Mouse (Mus musculus): ENCODE data around the gene Grrp1. TPM values are rescaled to one million over a fixed set of nuclear protein-coding genes. Genes with fewer than 3 reads are reported as not detected.

Grrp1 gene
- total RNA-seq, 2 experiments from 2014 or later, result 3.0 to 3.6 TPM

DNA sequence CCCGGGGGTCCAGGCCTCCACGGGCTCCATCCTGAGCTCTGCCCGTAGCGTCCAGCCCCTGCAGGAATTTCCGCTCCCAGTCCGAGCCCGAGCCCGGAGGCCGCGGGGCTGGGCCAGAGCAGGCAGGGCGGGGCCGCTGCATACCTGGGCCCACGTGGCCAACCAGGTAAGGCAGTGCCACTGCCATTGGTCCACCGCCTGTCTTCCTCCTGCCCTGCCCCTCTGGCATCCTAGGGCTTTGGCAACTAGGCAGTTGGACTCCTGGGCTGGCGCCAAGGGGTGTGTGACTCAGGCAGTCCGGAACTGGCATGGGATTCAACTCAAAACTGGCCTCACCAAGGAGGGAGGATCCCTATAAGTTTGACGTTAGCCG, 15.6 kb downstream of the Grrp1 start, which contains the start of gene Cnksr1:
Cnksr1 (minus strand) TSS at position 121 of the 373 bp plus-strand sequence.
- intact Hi-C loops (cut with DNase I), result no loop called here
- TF ChIP-seq CTCF (IDR thresholded peaks at IDR 0.05), result no peak
- H3K27ac ChIP-seq, result no peak within 1 kb of the TSS
- DNase-seq (ENCODE audit: extremely low spot score in 1 of 2, low spot score in 2 of 2), result no peak
- H3K4me3 ChIP-seq, result peak within 1 kb of the TSS; percentile 9; the same call in 1 of the 2 replicates

- no peak for TF ChIP-seq CTCF (IDR thresholded peaks at IDR 0.05)
- H3K4me3 ChIP-seq, result peak overlapping the region; percentile 9; the same call in 1 of the 2 replicates
- intact Hi-C loops (cut with DNase I), result no loop called here
- no peak overlapping the region for H3K27ac ChIP-seq
- no peak for DNase-seq (ENCODE audit: extremely low spot score in 1 of 2, low spot score in 2 of 2)
Observed at GRCm38 (mm10) chr4:134237582-134238278, 16.2 kb downstream of the Grrp1 start.

GRCm38 (mm10) chr4:134234876-134235275, 19.0 kb downstream of the Grrp1 start:
- intact Hi-C loops (cut with DNase I), result no loop called here
- Histone ChIP-seq H3K4me3 (no peak overlapping the region), H3K27ac (no peak overlapping the region)
- no peak for DNase-seq (ENCODE audit: extremely low spot score in 1 of 2, low spot score in 2 of 2)
- no peak for TF ChIP-seq CTCF (IDR thresholded peaks at IDR 0.05)

DNA sequence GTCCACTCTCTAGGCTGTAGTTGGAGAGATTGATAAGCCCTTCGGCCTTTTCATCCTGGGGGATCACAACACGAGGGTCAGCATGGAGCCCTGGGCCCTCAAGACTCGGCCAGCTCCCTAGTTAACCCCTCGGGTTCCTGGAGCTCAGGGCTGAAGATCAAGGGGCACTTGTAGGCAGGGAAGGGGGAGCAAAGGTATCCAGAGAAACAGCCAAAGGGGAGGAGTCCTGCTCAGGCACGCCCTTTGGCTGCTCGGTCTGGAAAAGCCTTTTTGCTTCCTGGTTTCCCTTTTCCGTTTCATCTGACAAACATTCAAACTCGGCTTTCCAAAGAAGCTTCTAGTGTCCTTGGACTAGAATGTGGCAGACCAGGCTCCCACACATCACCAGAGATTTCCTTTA, 23.5 kb downstream of the Grrp1 start:
- Histone ChIP-seq H3K4me3 (no peak overlapping the region), H3K27ac (no peak overlapping the region)
- DNase-seq (ENCODE audit: extremely low spot score in 1 of 2, low spot score in 2 of 2), result no peak
- intact Hi-C loops (cut with DNase I), result no loop called here
- no peak for TF ChIP-seq CTCF (IDR thresholded peaks at IDR 0.05)

DNA sequence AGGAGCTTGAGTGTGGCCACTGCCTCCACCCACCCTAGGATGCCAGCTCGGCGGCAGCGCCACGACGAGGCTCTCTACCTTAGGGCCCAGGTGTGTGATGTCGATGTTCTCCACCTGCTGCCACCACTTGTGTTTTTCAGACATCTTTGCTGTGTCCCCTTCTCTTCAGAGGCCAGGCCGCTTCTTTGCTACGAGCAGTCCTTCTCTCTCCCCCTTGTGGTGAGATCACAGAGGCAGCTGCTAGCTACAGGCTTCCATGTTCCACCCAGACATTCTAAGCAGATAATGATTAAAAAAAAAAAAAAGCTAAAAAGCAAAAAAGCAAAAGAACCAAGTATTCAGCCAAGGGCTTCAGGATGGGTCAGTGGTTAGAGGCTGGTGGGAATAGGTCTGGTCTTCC, 26.7 kb downstream of the Grrp1 start, which contains the start of gene Catsper4:
Catsper4 (minus strand) TSS at position 190 of the 400 bp plus-strand sequence.
- DNase-seq (ENCODE audit: extremely low spot score in 1 of 2, low spot score in 2 of 2), result no peak

GRCm38 (mm10) chr4:134222793-134223600, 30.9 kb downstream of the Grrp1 start:
- no peak for DNase-seq (ENCODE audit: extremely low spot score in 1 of 2, low spot score in 2 of 2)
- intact Hi-C loops (cut with DNase I), result no loop called here
- Histone ChIP-seq H3K27ac (no peak overlapping the region), H3K4me3 (no peak overlapping the region)
- no peak for TF ChIP-seq CTCF (IDR thresholded peaks at IDR 0.05)

More for the DNA sequence above, 26.7 kb downstream of the Grrp1 start, which contains the start of gene Catsper4:
- Histone ChIP-seq H3K27ac (no peak within 1 kb of the TSS), H3K4me3 (no peak within 1 kb of the TSS)
- TF ChIP-seq CTCF (IDR thresholded peaks at IDR 0.05), result peak; percentile 36
- intact Hi-C loops (cut with DNase I), result no loop called here

DNA sequence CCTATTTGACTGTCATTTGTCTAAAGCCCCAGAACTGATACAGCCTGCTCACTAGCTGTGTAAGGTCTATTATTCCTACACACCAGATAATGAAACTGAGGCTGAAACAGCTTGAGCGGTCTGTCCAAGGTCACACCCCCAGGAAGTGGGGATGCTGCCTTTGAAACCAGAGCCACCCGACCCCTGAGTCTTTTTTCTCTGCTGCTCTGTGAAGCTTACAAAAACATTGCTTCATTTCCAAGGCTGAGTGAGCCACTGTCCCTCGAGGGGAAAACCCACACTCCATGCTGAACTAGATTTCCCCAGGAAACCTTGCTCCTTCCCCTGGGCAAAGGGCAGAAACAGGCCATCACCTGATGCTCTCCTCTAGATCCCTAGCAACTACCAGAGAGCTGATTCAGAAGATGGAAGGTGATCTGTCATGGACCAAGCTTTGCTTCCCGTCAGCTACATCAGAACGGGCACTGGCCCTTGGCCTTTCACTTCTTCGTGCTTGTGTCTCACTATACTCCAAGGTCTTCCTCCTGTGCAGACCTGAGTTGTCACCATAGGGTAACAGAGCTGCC, 47.3 kb downstream of the Grrp1 start:
- Histone ChIP-seq H3K27ac (no peak overlapping the region), H3K4me3 (no peak overlapping the region)
- DNase-seq (ENCODE audit: extremely low spot score in 1 of 2, low spot score in 2 of 2), result no peak
- no peak for TF ChIP-seq CTCF (IDR thresholded peaks at IDR 0.05)
- intact Hi-C loops (cut with DNase I), result no loop called here

- DNase-seq (ENCODE audit: extremely low spot score in 1 of 2, low spot score in 2 of 2), result no peak
- Histone ChIP-seq H3K27ac (no peak overlapping the region), H3K4me3 (no peak overlapping the region)
- intact Hi-C loops (cut with DNase I), result no loop called here
- no peak for TF ChIP-seq CTCF (IDR thresholded peaks at IDR 0.05)
Observed at GRCm38 (mm10) chr4:134203340-134203896, 50.5 kb downstream of the Grrp1 start.

- Histone ChIP-seq H3K27ac (no peak within 1 kb of the TSS), H3K4me3 (no peak within 1 kb of the TSS)
- intact Hi-C loops (cut with DNase I), result no loop called here
- no peak for TF ChIP-seq CTCF (IDR thresholded peaks at IDR 0.05)
- no peak for DNase-seq (ENCODE audit: extremely low spot score in 1 of 2, low spot score in 2 of 2)
Observed at GRCm38 (mm10) chr4:134202904-134203303, 51.0 kb downstream of the Grrp1 start, which contains the start of gene Gm7534. TSS of gene Gm7534 (minus strand) at chr4:134203004.

Other genes with a start within 250 kb of the Grrp1 start
- not detected for gene Lin28a, start 235.3 kb downstream of the Grrp1 start, total RNA-seq (2021)
- not detected for gene Zfp683, start 200.3 kb downstream of the Grrp1 start, total RNA-seq (2021)
- 1 to 10 TPM; 2.3 to 2.4 TPM for gene Crybg2, start 193.3 kb downstream of the Grrp1 start, total RNA-seq (2021)
- gene Cd52, start 159.0 kb downstream of the Grrp1 start, total RNA-seq (2021), result 1 to 10 TPM; 2.6 to 3.3 TPM
- gene Ubxn11, start 151.5 kb downstream of the Grrp1 start, total RNA-seq (2021), result 10 to 100 TPM; 39.7 to 47.1 TPM
- 100 to 1,000 TPM; 185 to 191 TPM for gene Sh3bgrl3, start 125.3 kb downstream of the Grrp1 start, total RNA-seq (2021)
- 10 to 100 TPM; 14.9 to 16.5 TPM for gene Cep85, start 67.0 kb downstream of the Grrp1 start, total RNA-seq (2021)
- not detected for gene Gm7534, start 51.1 kb downstream of the Grrp1 start, total RNA-seq (2021)
- not detected for gene Catsper4, start 26.7 kb downstream of the Grrp1 start, total RNA-seq (2021)
- under 1 TPM; 0.32 to 0.58 TPM for gene Cnksr1, start 15.7 kb downstream of the Grrp1 start, total RNA-seq (2021)
- gene E130218I03Rik, start 10.4 kb downstream of the Grrp1 start, total RNA-seq (2021), result not detected
- gene Zfp593, start 8.5 kb downstream of the Grrp1 start, total RNA-seq (2021), result 10 to 100 TPM; 11.6 to 12.9 TPM
- not detected for gene Gm30191, start 7.2 kb downstream of the Grrp1 start, total RNA-seq (2021)
- 10 to 100 TPM; 17.5 to 20.4 TPM for gene Pdik1l, start 33.8 kb upstream of the Grrp1 start, total RNA-seq (2021)
- gene Trim63, start 61.0 kb upstream of the Grrp1 start, total RNA-seq (2021), result under 1 TPM; 0.21 to 0.25 TPM
- not detected for gene Slc30a2, start 89.1 kb upstream of the Grrp1 start, total RNA-seq (2021)
- 10 to 100 TPM; 46.7 to 48.9 TPM for gene Extl1, start 129.7 kb upstream of the Grrp1 start, total RNA-seq (2021)
- 1 to 10 TPM; 6.5 to 6.9 TPM for gene Pafah2, start 142.2 kb upstream of the Grrp1 start, total RNA-seq (2021)
- 1,000 to 10,000 TPM in 1 of 2 experiments, 100 to 1,000 TPM in 1; 990 to 1,034 TPM for gene Stmn1, start 214.2 kb upstream of the Grrp1 start, total RNA-seq (2021)
- 10 to 100 TPM; 69.3 to 77.9 TPM for gene Paqr7, start 242.6 kb upstream of the Grrp1 start, total RNA-seq (2021)